Mouse (Mus musculus): Measurements from ENCODE around the gene Ccdc138.

Gene Ccdc138

GRCm38 (mm10) chr10:58585427-58586223 lies 87.9 kb downstream of the Ccdc138 start:
- DNase-seq = no peak

DNA sequence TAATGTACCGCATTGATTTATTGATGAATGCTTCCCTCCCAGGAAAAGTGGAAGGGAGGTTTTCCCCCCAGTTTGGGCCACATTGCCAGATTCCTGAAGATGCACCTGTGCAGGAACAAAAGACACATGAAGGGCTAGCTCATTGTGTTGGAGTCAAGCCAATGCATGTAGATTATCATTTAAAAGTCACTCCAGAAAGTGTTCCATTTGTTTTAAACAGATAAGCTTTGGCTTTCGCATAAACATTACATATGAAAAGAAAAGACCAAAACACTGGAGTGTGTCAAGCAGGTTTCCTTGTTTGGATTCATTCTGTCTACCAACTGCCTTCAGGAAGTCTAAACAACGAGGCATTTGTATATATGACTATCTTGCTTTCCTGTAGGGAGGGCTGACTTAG lies 96.7 kb downstream of the Ccdc138 start:
- DNase-seq = no peak

- DNase-seq = no peak
Measured at GRCm38 (mm10) chr10:58595197-58595596, 97.4 kb downstream of the Ccdc138 start.

DNA sequence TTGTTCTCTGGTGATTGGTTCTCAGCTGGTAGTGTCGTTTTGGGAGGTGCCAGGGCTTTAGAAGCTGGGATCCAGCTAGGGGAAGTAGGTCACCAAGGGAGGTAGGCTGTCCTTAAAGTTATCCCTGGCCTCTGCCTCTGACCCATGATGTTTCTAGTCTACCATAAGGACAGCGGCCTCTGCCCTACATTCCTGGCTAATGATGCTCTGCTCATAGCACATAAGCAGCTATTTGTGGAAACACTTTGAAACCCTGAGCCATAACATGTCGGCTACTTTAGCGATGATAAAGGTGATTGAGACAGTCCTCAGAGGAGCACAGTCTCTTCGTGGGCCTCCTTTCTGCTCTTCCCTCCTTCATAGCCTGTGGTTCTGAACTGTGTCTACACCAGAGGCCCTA lies 98.1 kb downstream of the Ccdc138 start:
- peak; percentile 31 for DNase-seq

GRCm38 (mm10) chr10:58600151-58600550 lies 102.4 kb downstream of the Ccdc138 start:
- no peak for DNase-seq

DNA sequence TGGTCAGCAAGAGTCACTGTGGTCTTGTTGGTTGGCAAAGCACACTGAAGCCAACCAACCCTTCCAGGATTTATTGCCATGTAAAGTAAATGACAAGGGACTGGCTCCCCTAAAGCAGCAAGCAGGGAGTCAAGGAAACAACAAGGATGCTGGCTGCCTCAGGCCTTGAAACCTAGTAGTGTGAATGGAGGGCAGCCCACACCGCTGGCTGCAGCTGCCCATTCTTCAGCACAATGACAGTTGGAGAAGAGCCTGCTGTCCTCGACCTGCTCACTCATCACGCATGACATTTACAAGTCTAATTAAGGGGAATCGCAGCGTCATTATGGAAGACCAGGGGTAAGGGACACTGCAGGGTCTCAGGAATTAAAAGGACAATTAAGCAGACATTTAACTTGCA lies 103.2 kb downstream of the Ccdc138 start:
- DNase-seq = peak; percentile 82

- DNase-seq = peak; percentile 68
Measured at GRCm38 (mm10) chr10:58601431-58601901, 103.7 kb downstream of the Ccdc138 start.

- no peak for DNase-seq
Measured at GRCm38 (mm10) chr10:58601946-58602345, 104.2 kb downstream of the Ccdc138 start.

GRCm38 (mm10) chr10:58604779-58605178 lies 107.0 kb downstream of the Ccdc138 start:
- DNase-seq = no peak

DNA sequence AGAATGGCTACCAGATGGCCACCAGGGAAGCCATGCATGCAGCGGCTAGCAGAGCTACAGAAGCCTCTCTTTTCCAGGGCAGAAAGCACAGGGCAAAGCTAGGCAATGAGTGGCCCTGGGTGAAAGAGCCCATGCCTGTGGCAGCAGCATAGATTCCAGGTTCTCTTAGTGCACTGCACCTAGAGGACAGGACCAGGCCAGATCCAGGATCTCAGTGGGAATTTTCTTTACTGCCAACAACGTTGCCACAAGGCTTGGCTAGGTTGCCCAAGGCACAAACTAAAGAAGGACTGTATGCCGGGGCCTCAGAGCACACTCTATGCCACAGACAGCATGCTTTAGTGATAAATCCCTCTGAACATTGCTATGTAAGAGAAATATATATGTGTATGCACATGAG lies 108.6 kb downstream of the Ccdc138 start:
- DNase-seq = no peak

- DNase-seq = no peak
Measured at GRCm38 (mm10) chr10:58608858-58609257, 111.1 kb downstream of the Ccdc138 start.

- DNase-seq = no peak
Measured at GRCm38 (mm10) chr10:58610484-58611261, 112.9 kb downstream of the Ccdc138 start.

- no peak for DNase-seq
Measured at GRCm38 (mm10) chr10:58614601-58615000, 116.9 kb downstream of the Ccdc138 start.

DNA sequence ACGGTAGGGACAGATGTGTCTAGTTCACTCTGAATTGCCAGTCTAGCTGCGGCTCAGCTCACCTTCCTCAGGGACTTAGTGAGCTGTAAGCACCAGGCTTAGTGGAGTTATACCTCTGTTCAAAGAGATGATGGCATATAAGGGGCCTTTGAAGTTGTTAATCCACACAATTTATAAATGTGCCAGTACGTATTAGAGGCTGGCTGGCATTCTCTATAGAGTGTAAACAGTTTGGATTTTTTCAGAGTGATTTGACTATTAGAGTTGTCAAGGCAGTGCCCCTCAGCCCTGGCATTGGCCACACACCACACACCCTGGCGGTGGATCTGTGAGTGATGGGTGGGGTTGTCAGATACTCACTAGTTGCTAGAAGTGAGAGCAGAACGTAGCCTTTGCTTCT lies 118.8 kb downstream of the Ccdc138 start:
- DNase-seq = no peak

GRCm38 (mm10) chr10:58618501-58619216 lies 120.9 kb downstream of the Ccdc138 start:
- DNase-seq = no peak

GRCm38 (mm10) chr10:58619266-58619665 lies 121.5 kb downstream of the Ccdc138 start:
- no peak for DNase-seq

- no peak for DNase-seq
Measured at GRCm38 (mm10) chr10:58624848-58625711, 127.3 kb downstream of the Ccdc138 start.
